Comparison of ENCODE assay signal across 28 mouse cellular contexts in genomic region chr13:29162867-29163514, GRCm38 (mm10).
DNase-seq lines count a peak whose midpoint lies in the region; ATAC-seq lines count a peak whose summit lies in the region.
"Had no signal": no experiment of that assay in that cellular context is flagged by ENCODE, and none has a peak within 500 bp of the region (broad histone marks: within the 10 kb centered on the region; RNA-seq: fewer than 3 reads in every experiment).

No protein-coding gene starts in this region.

- ATAC-seq in intestine, embryonic 15.5 days = peak; percentile 92
- ATAC-seq in stomach, embryonic 15.5 days (ENCODE audit: insufficient read depth, low FRiP score, low read depth) = peak; percentile 68
- ATAC-seq in hindbrain, embryonic 14.5 days (ENCODE audit: low FRiP score) = no peak
- ATAC-seq: forebrain, postnatal 0 days; liver, embryonic 12.5 days; lung, postnatal 0 days; midbrain, embryonic 13.5 days; Patski had no signal

- 69% methylated on average over 2 of the region's 2 CpGs for WGBS in heart, embryonic 10.5 days
- 83% methylated on average over 2 of the region's 2 CpGs for WGBS in intestine, embryonic 15.5 days
- 75% methylated on average over 2 of the region's 2 CpGs for WGBS in stomach, embryonic 15.5 days
- 94% methylated on average over 2 of the region's 2 CpGs for WGBS in hindbrain, embryonic 14.5 days

- no peak overlapping the region for H3K4me2 ChIP-seq in intestine, embryonic 15.5 days (replicated peaks)
- H3K4me2 ChIP-seq in stomach, embryonic 15.5 days = no peak overlapping the region
- no peak overlapping the region for H3K4me2 ChIP-seq in hindbrain, embryonic 14.5 days (replicated peaks)
- H3K4me2 ChIP-seq: embryonic facial prominence, embryonic 15.5 days; forebrain, embryonic 12.5 days; heart, embryonic 12.5 days; hindbrain, embryonic 13.5 days; liver, embryonic 12.5 days; midbrain, embryonic 13.5 days; neural tube, embryonic 13.5 days had no signal

- peak; percentile 19 for DNase-seq in adrenal gland, adult 8-10 months
- DNase-seq in adrenal gland, postnatal 10 days = no peak
- peak; percentile 81 for DNase-seq in heart, adult 11 months
- DNase-seq in heart, embryonic 10.5 days (ENCODE audit: low spot score) = no peak
- no peak for DNase-seq in hindbrain, embryonic 14.5 days (ENCODE audit: low spot score)
- DNase-seq in kidney, adult 11 months = no peak
- DNase-seq: forebrain, postnatal 0 days; heart, postnatal 4 days; kidney, adult 9 months; kidney, postnatal 10 days; layer of hippocampus, adult 9-11 months; lung, adult 18-20 months; lung, postnatal 4 days; right cerebral cortex, postnatal 4 days; thymus, adult 2 months; thymus, postnatal 36 days had no signal

- H3K9me3 ChIP-seq in heart, embryonic 10.5 days = no peaks in the 10 kb centered on the region
- H3K9me3 ChIP-seq in intestine, embryonic 15.5 days = no peaks in the 10 kb centered on the region
- H3K9me3 ChIP-seq in stomach, embryonic 15.5 days = no peaks in the 10 kb centered on the region
- H3K9me3 ChIP-seq in hindbrain, embryonic 14.5 days (ENCODE audit: control insufficient read depth, low read length) = no peaks in the 10 kb centered on the region
- H3K9me3 ChIP-seq: embryonic facial prominence, embryonic 10.5 days; embryonic facial prominence, embryonic 15.5 days; forebrain, embryonic 12.5 days; heart, embryonic 12.5 days; hindbrain, embryonic 13.5 days; liver, embryonic 12.5 days; midbrain, embryonic 13.5 days; neural tube, embryonic 13.5 days had no signal

- no peak overlapping the region for H3K27ac ChIP-seq in heart, embryonic 10.5 days
- H3K27ac ChIP-seq in intestine, embryonic 15.5 days = no peak overlapping the region; the same call in 1 of the 2 replicates
- no peak overlapping the region for H3K27ac ChIP-seq in stomach, embryonic 15.5 days
- H3K27ac ChIP-seq in hindbrain, embryonic 14.5 days = no peak overlapping the region
- H3K27ac ChIP-seq: embryonic facial prominence, embryonic 15.5 days; forebrain, embryonic 12.5 days; hindbrain, embryonic 13.5 days; liver, embryonic 12.5 days; midbrain, embryonic 13.5 days; neural tube, embryonic 13.5 days had no signal

- no peaks in the 10 kb centered on the region for H3K27me3 ChIP-seq in heart, embryonic 10.5 days (ENCODE audit: insufficient read depth, poor library complexity, severe bottlenecking)
- no peaks in the 10 kb centered on the region for H3K27me3 ChIP-seq in intestine, embryonic 15.5 days (replicated peaks)
- H3K27me3 ChIP-seq in stomach, embryonic 15.5 days (replicated peaks) = no peaks in the 10 kb centered on the region
- no peaks in the 10 kb centered on the region for H3K27me3 ChIP-seq in hindbrain, embryonic 14.5 days (ENCODE audit: control insufficient read depth, insufficient read depth, low read length)
- H3K27me3 ChIP-seq: embryonic facial prominence, embryonic 15.5 days; forebrain, embryonic 12.5 days; heart, embryonic 12.5 days; hindbrain, embryonic 13.5 days; liver, embryonic 12.5 days; midbrain, embryonic 13.5 days; neural tube, embryonic 13.5 days; Patski had no signal

- H3K4me3 ChIP-seq in heart, embryonic 10.5 days = no peak overlapping the region
- no peak overlapping the region for H3K4me3 ChIP-seq in intestine, embryonic 15.5 days (replicated peaks)
- no peak overlapping the region for H3K4me3 ChIP-seq in stomach, embryonic 15.5 days (replicated peaks)
- no peak overlapping the region for H3K4me3 ChIP-seq in hindbrain, embryonic 14.5 days (replicated peaks; ENCODE audit: low read length)
- H3K4me3 ChIP-seq: embryonic facial prominence, embryonic 10.5 days; embryonic facial prominence, embryonic 15.5 days; forebrain, embryonic 12.5 days; heart, embryonic 12.5 days; hindbrain, embryonic 13.5 days; liver, embryonic 12.5 days; midbrain, embryonic 13.5 days; neural tube, embryonic 13.5 days had no signal

- 0 out of 2 replicates have a peak, but pooled peaks cover 5% of the 10 kb centered on the region for H3K4me1 ChIP-seq in heart, embryonic 10.5 days
- H3K4me1 ChIP-seq in intestine, embryonic 15.5 days (replicated peaks) = no peaks in the 10 kb centered on the region
- H3K4me1 ChIP-seq in stomach, embryonic 15.5 days = peaks cover 4% of the 10 kb centered on the region; the same call in 1 of the 2 replicates
- H3K4me1 ChIP-seq in hindbrain, embryonic 14.5 days (replicated peaks; ENCODE audit: control insufficient read depth, insufficient read depth, low read length) = no peaks in the 10 kb centered on the region
- H3K4me1 ChIP-seq: liver, embryonic 12.5 days had no signal

- H3K9ac ChIP-seq in intestine, embryonic 15.5 days = no peak overlapping the region
- no peak overlapping the region for H3K9ac ChIP-seq in stomach, embryonic 15.5 days
- H3K9ac ChIP-seq in hindbrain, embryonic 14.5 days = no peak overlapping the region
- H3K9ac ChIP-seq: embryonic facial prominence, embryonic 15.5 days; forebrain, embryonic 12.5 days; forebrain, postnatal 0 days; heart, embryonic 12.5 days; hindbrain, embryonic 13.5 days; liver, embryonic 12.5 days; midbrain, embryonic 13.5 days; neural tube, embryonic 13.5 days had no signal

- no peaks in the 10 kb centered on the region for H3K36me3 ChIP-seq in heart, embryonic 10.5 days
- no peaks in the 10 kb centered on the region for H3K36me3 ChIP-seq in intestine, embryonic 15.5 days
- no peaks in the 10 kb centered on the region for H3K36me3 ChIP-seq in stomach, embryonic 15.5 days
- H3K36me3 ChIP-seq in hindbrain, embryonic 14.5 days (replicated peaks; ENCODE audit: control insufficient read depth, insufficient read depth) = no peaks in the 10 kb centered on the region
- H3K36me3 ChIP-seq: embryonic facial prominence, embryonic 10.5 days; embryonic facial prominence, embryonic 15.5 days; forebrain, embryonic 12.5 days; heart, embryonic 12.5 days; hindbrain, embryonic 13.5 days; liver, embryonic 12.5 days; midbrain, embryonic 13.5 days; neural tube, embryonic 13.5 days had no signal

Comparison
In these comparisons a context has a peak if more than half of its experiments do, and no peak if none do; other contexts are left out.
1. DNase-seq: peak in adrenal gland, adult 8-10 months (single experiment) and heart, adult 11 months (single experiment); none in adrenal gland, postnatal 10 days (single experiment), heart, embryonic 10.5 days (single experiment), hindbrain, embryonic 14.5 days (single experiment) and kidney, adult 11 months (single experiment).